Mouse (Mus musculus): Measurements from ENCODE around the gene Mthfd2.

The Mthfd2 gene

DNA sequence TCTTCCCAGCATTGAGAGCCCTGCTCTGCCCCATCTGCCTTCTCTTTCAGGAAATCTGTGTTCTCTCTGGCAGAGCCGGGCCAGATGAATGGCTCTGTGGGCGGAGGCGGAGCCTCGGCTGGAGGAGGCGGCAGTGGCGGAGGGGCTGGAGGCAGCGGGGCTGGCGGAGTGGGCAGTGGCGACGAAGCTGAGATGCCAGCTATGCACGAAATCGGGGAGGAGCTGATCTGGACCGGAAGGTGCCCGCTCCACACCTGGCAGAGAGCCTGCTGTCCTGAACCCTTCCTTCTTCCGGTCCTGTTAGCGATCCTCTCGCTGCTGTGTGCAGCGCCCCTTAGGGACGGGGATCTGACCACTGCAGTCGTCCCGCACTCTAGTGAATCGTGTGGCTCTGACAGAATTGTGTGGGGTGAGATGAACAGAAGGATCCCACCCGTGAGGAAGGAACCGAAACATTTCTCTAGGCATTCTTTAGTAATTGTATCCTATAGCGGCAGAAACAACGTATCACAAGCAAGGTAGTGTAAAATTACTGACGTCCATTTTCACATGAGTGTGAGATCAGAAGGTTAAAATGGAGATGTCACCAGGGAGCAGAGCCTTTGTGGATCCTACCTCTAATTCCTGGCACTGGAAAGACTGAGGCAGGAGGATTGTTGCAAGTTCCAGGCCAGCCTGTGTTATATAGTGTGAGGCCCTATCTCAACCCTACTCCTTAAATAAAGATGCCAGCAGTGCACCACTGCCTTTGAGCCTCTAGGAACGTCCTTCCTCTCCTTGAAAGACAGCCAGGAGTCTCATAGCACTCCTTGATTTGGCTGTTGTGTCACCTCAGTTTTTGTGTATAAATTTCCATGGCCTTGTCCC, 57.3 kb downstream of the Mthfd2 start:
- peak; percentile 36 to 42 for DNase-seq (ENCODE audit: low read depth in 1 of 2, low spot score in 2 of 2)

DNA sequence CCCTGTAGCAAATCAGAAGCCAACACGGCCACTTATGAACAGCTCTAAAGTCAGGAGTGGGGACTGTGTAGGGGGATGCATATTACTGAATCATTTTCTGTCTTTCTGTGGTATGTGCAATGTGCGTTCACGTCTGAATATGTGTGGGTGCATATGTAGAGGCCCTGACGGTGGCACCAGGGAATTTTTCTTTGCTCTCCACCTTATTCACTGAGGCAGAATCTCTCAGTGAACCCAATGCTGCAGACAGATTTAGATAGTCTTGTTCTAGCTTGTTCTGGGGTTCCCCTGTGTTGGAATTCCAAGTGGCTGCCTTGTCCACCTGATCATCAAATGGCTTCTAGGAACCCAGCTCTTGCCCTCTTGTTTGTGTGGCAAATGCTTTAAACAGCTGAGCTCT, 58.1 kb downstream of the Mthfd2 start:
- DNase-seq (ENCODE audit: low read depth in 1 of 2, low spot score in 2 of 2): no peak

DNA sequence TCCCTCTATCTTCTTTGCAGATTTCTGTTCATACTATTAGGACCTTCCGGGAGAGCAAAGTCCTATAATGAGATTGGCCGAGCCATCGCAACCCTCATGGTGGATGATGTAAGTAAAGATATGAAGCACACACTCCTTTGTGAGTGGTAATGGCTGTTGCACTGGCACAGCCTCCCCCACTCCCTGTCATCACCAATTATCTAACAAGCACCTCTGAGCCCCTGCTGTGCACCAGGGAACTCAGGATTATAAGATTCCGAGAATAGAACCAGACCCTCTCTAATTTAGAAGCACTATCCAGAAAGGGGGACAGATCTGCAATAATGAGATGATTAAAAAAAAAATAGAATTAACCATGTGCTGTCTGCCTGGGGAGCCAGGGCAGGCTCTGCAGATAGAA, 60.1 kb downstream of the Mthfd2 start:
- no peak for DNase-seq (ENCODE audit: low read depth in 1 of 2, low spot score in 2 of 2)

DNA sequence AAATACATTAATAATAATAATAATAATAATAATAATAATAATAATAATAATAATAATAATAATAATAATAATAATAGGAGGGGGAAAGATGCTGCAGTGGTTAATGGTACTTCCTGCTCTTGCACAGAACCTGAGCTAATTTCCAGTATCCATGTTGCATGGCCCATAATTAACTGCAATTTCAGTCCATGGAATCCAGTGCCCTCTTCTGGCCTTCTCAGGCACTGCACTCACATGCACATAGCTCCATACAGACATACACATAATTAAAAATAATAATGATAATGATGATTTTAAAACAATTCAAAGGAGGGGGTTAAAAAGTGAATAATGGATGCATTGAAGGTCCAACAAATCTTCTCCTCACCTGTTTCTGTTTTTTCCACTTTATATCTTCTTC, 60.5 kb downstream of the Mthfd2 start:
- DNase-seq (ENCODE audit: low read depth in 1 of 2, low spot score in 2 of 2): no peak

DNA sequence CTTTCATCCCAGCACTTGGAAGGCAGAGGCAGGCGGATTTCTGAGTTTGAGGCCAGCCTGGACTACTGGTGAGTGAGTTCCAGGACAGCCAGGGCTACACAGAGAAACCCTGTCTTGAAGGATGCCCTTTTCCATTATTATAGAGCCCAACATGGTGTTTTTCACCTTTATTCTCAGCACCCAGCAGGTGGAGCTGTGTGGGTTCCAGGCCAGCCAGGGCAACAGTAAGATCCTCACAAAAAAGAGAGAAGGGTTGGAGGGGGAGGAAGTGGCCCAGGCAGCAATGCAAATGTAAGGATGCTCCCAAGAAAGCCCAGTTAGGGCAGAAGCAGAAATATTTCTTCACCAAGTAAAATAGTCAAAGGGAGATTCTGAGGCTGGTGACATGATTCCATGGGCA, 61.2 kb downstream of the Mthfd2 start:
- no peak for DNase-seq (ENCODE audit: low read depth in 1 of 2, low spot score in 2 of 2)

All from monocyte, adult 2 months (primary cell).